Mouse (Mus musculus) cerebellum, adult 18-20 months (tissue): Measurements from ENCODE around the gene Kcnq4.

Experiments
- DNase-seq, 2 experiments: peaks; one replicate each; pipeline ENCODE4 v3.0.0; 2021

Kcnq4 gene

GRCm38 (mm10) chr4:120747941-120748866, at the start of gene Kcnq4:
Gene Kcnq4, minus strand, starts transcription at chr4:120748612.
- no peak for DNase-seq

GRCm38 (mm10) chr4:120796687-120797086, 48.3 kb upstream of the Kcnq4 start:
- no peak for DNase-seq

- no peak for DNase-seq
Measured at GRCm38 (mm10) chr4:120795646-120796045, 47.2 kb upstream of the Kcnq4 start.

GRCm38 (mm10) chr4:120792918-120793317, 44.5 kb upstream of the Kcnq4 start:
- no peak for DNase-seq

GRCm38 (mm10) chr4:120790027-120790426, 41.6 kb upstream of the Kcnq4 start:
- peak; percentile 54 to 62 for DNase-seq

GRCm38 (mm10) chr4:120755801-120756200, 7.4 kb upstream of the Kcnq4 start:
- DNase-seq: no peak

- DNase-seq: peak; percentile 71 to 77
Measured at GRCm38 (mm10) chr4:120755299-120755698, 6.9 kb upstream of the Kcnq4 start.

- no peak for DNase-seq
Measured at GRCm38 (mm10) chr4:120749601-120750000, 1.2 kb upstream of the Kcnq4 start.

GRCm38 (mm10) chr4:120747243-120747792, 1.1 kb downstream of the Kcnq4 start:
- DNase-seq: peak in 1 of 2 experiments; percentile 47

GRCm38 (mm10) chr4:120746552-120747150, 1.8 kb downstream of the Kcnq4 start:
- DNase-seq: peak in 1 of 2 experiments; percentile 28

GRCm38 (mm10) chr4:120745731-120746551, 2.5 kb downstream of the Kcnq4 start:
- no peak for DNase-seq

- no peak for DNase-seq
Measured at GRCm38 (mm10) chr4:120743636-120744035, 4.8 kb downstream of the Kcnq4 start.

- no peak for DNase-seq
Measured at GRCm38 (mm10) chr4:120741303-120741702, 7.1 kb downstream of the Kcnq4 start.

GRCm38 (mm10) chr4:120734012-120734622, 14.3 kb downstream of the Kcnq4 start:
- no peak for DNase-seq

- no peak for DNase-seq
Measured at GRCm38 (mm10) chr4:120732737-120733136, 15.7 kb downstream of the Kcnq4 start.

- DNase-seq: peak; percentile 50 to 64
Measured at GRCm38 (mm10) chr4:120731030-120731644, 17.3 kb downstream of the Kcnq4 start.

- DNase-seq: no peak
Measured at GRCm38 (mm10) chr4:120730574-120730973, 17.8 kb downstream of the Kcnq4 start.

- DNase-seq: peak; percentile 68 to 70
Measured at GRCm38 (mm10) chr4:120730146-120730545, 18.3 kb downstream of the Kcnq4 start.

GRCm38 (mm10) chr4:120729441-120729840, 19.0 kb downstream of the Kcnq4 start:
- no peak for DNase-seq

- DNase-seq: no peak
Measured at GRCm38 (mm10) chr4:120727842-120728241, 20.6 kb downstream of the Kcnq4 start.

- DNase-seq: no peak
Measured at GRCm38 (mm10) chr4:120726174-120726573, 22.2 kb downstream of the Kcnq4 start.
